8 mouse cellular contexts compared by ENCODE assay signal in the genomic region with DNA sequence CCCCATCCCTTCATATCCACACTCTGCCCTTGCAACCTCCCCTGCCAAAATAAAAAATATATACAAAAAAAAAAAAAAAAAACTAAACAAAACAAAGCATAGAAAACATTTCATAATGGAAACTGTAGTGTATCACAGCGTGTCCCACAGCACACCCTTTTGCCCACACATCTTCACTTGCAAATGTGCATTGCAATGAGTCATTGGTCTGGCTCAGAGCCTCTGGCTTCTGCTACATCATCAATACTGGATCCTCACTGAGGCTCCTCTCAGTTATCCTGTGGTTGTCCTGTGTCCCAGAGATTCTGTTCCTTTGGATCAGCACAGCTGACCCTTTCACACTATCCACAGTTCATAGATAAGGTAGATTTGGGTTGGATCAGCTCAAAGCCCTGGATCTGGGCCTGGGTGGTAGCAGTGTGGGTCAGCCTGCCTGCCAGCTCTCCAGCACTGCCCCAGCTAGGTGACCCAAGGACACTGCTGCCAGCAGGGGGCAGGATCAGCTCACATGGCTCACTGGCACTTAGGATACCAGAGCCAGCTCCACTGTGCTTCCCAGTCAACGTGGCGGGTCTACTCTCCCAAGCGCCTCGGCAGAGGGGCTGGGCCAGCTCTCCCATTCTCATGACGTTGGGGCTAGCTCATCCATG. TPM values are rescaled to one million over a fixed set of nuclear protein-coding genes. Genes with fewer than 3 reads are reported as not detected.
A peak's percentile ranks its signal among the peaks of the same experiment; 100 is the strongest.
DNase-seq lines count a peak whose midpoint lies in the region; ATAC-seq and TF ChIP-seq lines count a peak whose summit lies in the region.

No protein-coding gene starts in this region.

- 72% methylated on average over 6 of the region's 6 CpGs for WGBS in cerebellum, adult 2 months
- whole genome bisulfite sequencing in heart, postnatal 0 days = 40% methylated on average over 6 of the region's 6 CpGs
- 64% methylated on average over 6 of the region's 6 CpGs for WGBS in stomach, embryonic 14.5 days

- no peak for TF ChIP-seq POLR2A in cerebellum, adult 2 months (IDR thresholded peaks at IDR 0.05; ENCODE audit: borderline replicate concordance, insufficient read depth, low read length)

- H3K4me1 ChIP-seq in cerebellum, adult 2 months (ENCODE audit: control insufficient read depth, insufficient read depth, low read length) = no peaks in the 10 kb centered on the region
- H3K4me1 ChIP-seq in heart, postnatal 0 days (ENCODE audit: control insufficient read depth, insufficient read depth) = peaks cover 14% of the 10 kb centered on the region
- peaks cover 5% of the 10 kb centered on the region; the same call in 1 of the 2 replicates for H3K4me1 ChIP-seq in stomach, embryonic 14.5 days (ENCODE audit: control insufficient read depth, insufficient read depth, low read length)

- no peak for DNase-seq in cerebellum, adult 2 months
- DNase-seq in cerebellum, adult 8-10 months = no peak
- peak; percentile 73 to 76 for DNase-seq in B cell, adult 2 months
- peak; percentile 25 to 60 for DNase-seq in cerebellum, postnatal 25 days
- DNase-seq in heart, postnatal 0 days (ENCODE audit: low spot score) = peak; percentile 62
- peak; percentile 54 to 69 for DNase-seq in layer of hippocampus, postnatal 10 days (ENCODE audit: low spot score in 2 of 2)

- H3K9me3 ChIP-seq in heart, postnatal 0 days (replicated peaks; ENCODE audit: control insufficient read depth, low read length) = no peaks in the 10 kb centered on the region
- no peaks in the 10 kb centered on the region for H3K9me3 ChIP-seq in stomach, embryonic 14.5 days (ENCODE audit: control insufficient read depth, low read depth, low read length)

- H3K4me2 ChIP-seq in heart, postnatal 0 days (ENCODE audit: low read depth, low read length) = no peak overlapping the region
- no peak overlapping the region for H3K4me2 ChIP-seq in stomach, embryonic 14.5 days (replicated peaks; ENCODE audit: low read depth, low read length)

- peak; percentile 34; the same call in 1 of the 2 replicates for TF ChIP-seq CTCF in cerebellum, adult 2 months (IDR thresholded peaks at IDR 0.05; ENCODE audit: borderline replicate concordance, insufficient read depth, low read depth, low read length)
- TF ChIP-seq CTCF in heart, postnatal 0 days (IDR thresholded peaks at IDR 0.05; ENCODE audit: low read depth) = peak; percentile 75

- no peak overlapping the region for H3K4me3 ChIP-seq in cerebellum, adult 2 months (replicated peaks; ENCODE audit: insufficient read depth, low read depth, low read length)
- H3K4me3 ChIP-seq in heart, postnatal 0 days (ENCODE audit: low read depth, low read length) = no peak overlapping the region
- H3K4me3 ChIP-seq in stomach, embryonic 14.5 days (ENCODE audit: low read depth, low read length) = no peak overlapping the region

- no peak overlapping the region for H3K27ac ChIP-seq in cerebellum, adult 2 months (ENCODE audit: insufficient read depth, low read length)
- peak overlapping the region; percentile 32; the same call in 1 of the 2 replicates for H3K27ac ChIP-seq in heart, postnatal 0 days (ENCODE audit: low read depth)
- H3K27ac ChIP-seq in stomach, embryonic 14.5 days (ENCODE audit: low read length) = no peak overlapping the region

- ATAC-seq in heart, postnatal 0 days (ENCODE audit: insufficient read depth, low read depth) = peak; percentile 73
- peak; percentile 87 for ATAC-seq in megakaryocyte-erythroid progenitor cell, adult 5-6 weeks (replicated peaks; ENCODE audit: low FRiP score, low TSS enrichment, poor library complexity, severe bottlenecking)
- 0 out of 2 replicates have a peak, but pooled peaks have one; percentile 5 for ATAC-seq in stomach, embryonic 14.5 days (ENCODE audit: insufficient number of reproducible peaks, insufficient read depth, low FRiP score, low read depth)

- H3K9ac ChIP-seq in heart, postnatal 0 days (replicated peaks; ENCODE audit: low read depth, low read length) = no peak overlapping the region
- no peak overlapping the region for H3K9ac ChIP-seq in stomach, embryonic 14.5 days (replicated peaks; ENCODE audit: low read depth, low read length)

- TF ChIP-seq EP300 in heart, postnatal 0 days (IDR thresholded peaks at IDR 0.05; ENCODE audit: low read depth) = no peak

- H3K27me3 ChIP-seq in cerebellum, adult 2 months (ENCODE audit: control insufficient read depth, insufficient read depth, low read length) = no peaks in the 10 kb centered on the region
- H3K27me3 ChIP-seq in heart, postnatal 0 days (ENCODE audit: control insufficient read depth, insufficient read depth, low read length) = no peaks in the 10 kb centered on the region
- no peaks in the 10 kb centered on the region for H3K27me3 ChIP-seq in stomach, embryonic 14.5 days (ENCODE audit: control insufficient read depth, insufficient read depth, low read length)

- no peaks in the 10 kb centered on the region for H3K36me3 ChIP-seq in heart, postnatal 0 days (replicated peaks; ENCODE audit: control insufficient read depth, insufficient read depth, low read length)
- no peaks in the 10 kb centered on the region for H3K36me3 ChIP-seq in stomach, embryonic 14.5 days (ENCODE audit: control insufficient read depth, insufficient read depth, low read length)

RNA-seq across cellular contexts. Expression of a gene that starts 7.4 kb away (rescaled TPM):
- 248 and 269 TPM in 2 replicates for polyA plus RNA-seq in cerebellum, adult 2 months (2012; rRNA removed)
- 444 and 493 TPM in 2 replicates for total RNA-seq in heart, postnatal 0 days (2014; rRNA removed; ENCODE audit: low replicate concordance)
- 294 and 303 TPM in 2 replicates for polyA plus RNA-seq in heart, postnatal 0 days (2015; fragmentation: Nextera tagmentation; extraction: Ambion mirVana)
- total RNA-seq in layer of hippocampus, postnatal 10 days (2021) = 100 to 1,000 TPM; 342 to 359 TPM
- total RNA-seq in megakaryocyte-erythroid progenitor cell, adult 5-6 weeks (2014; fragmentation: Nextera tagmentation) = 212 and 300 TPM in 2 replicates
- total RNA-seq in megakaryocyte-erythroid progenitor cell, adult 5-6 weeks (2017) = 341 and 350 TPM in 2 replicates
- 755 and 764 TPM in 2 replicates for polyA plus RNA-seq in stomach, embryonic 14.5 days (2014; fragmentation: Nextera tagmentation; extraction: Ambion mirVana)

Comparison
In these comparisons a context has a peak if more than half of its experiments do, and no peak if none do; other contexts are left out.
1. DNase-seq: peak in B cell, adult 2 months (2 of 2), cerebellum, postnatal 25 days (2 of 2), heart, postnatal 0 days (single experiment) and layer of hippocampus, postnatal 10 days (2 of 2); none in cerebellum, adult 2 months (0 of 2) and cerebellum, adult 8-10 months (single experiment).
2. ATAC-seq: peak in every context shown above with its lines; median percentile 87 in megakaryocyte-erythroid progenitor cell, adult 5-6 weeks; 73 in heart, postnatal 0 days; 5 in stomach, embryonic 14.5 days.